Mouse (Mus musculus) adipocyte (in vitro differentiated cells): ENCODE measurements around the gene Vmn1r155.
"Not testable (repeated sequence)": the region's sequence is repeated elsewhere in the genome, so short reads cannot be mapped to it uniquely, and the experiment has no call there.

Experiments
- DNase-seq: peaks from one replicate; pipeline ENCODE4 v3.0.0-alpha.2; 2016; ENCODE audit warnings: low spot score

The Vmn1r155 gene

DNA sequence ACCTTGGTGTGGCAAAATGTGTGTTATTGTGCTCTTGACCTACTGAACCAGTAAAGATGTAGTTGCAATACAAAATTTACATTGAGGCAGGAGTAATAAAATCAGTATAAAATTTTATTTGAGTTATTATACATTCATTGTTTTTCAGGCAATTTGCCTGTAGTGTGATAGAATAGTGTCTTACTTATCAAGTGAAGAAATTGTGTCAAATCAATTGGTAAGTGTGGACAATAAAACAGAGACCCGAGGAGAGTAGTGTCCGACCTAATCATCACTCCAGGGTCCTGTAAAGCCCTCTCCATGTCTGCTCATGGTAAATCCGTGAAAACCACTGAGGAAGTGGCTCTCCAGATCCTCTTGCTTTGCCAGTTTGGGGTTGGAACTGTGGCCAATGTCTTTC, at the start of gene Vmn1r155:
Gene Vmn1r155, plus strand, starts transcription at position 301 of the 400 bp plus-strand sequence.
- not testable (repeated sequence) for DNase-seq

DNA sequence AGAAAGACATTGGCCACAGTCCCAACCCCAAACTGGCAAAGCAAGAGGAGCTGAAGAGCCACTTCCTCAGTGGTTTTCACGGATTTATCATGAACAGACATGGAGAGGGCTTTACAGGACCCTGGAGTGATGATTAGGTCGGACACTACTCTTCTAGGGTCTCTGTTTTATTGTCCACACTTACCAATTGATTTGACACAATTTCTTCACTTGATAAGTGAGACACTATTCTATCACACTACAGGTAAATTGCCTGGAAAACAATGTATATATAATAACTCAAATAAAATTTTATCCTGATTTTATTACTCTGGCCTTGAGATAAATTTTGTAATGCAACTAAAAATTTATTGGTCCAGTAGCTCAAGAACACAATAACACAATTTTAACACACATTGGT, 34.4 kb downstream of the Vmn1r155 start, which contains the start of gene Gm8693:
Gene Gm8693, minus strand, starts transcription at position 101 of the 400 bp plus-strand sequence.
- not testable (repeated sequence) for DNase-seq
